Mouse (Mus musculus): ENCODE measurements at regions not wholly inside any gene's neighbourhood (a gene's known extent, or its start where the extent isn't known, plus 50 kb on each side); places are given as distances from the start of the nearest gene placed in this dataset.
A peak's percentile ranks its signal among the peaks of the same experiment; 100 is the strongest.

GRCm38 (mm10) chr10:24380478-24381273 lies 157.4 kb downstream of the Moxd1 start:
- Histone ChIP-seq H3K4me3 (no peak overlapping the region), H3K27me3 (ENCODE audit: control insufficient read depth, insufficient read depth, insufficient read length) (no peaks in the 10 kb centered on the region), H3K36me3 (ENCODE audit: control insufficient read depth, insufficient read depth) (no peaks in the 10 kb centered on the region), H3K79me2 (ENCODE audit: control insufficient read depth, insufficient read depth) (no peaks in the 10 kb centered on the region), H3K4me2 (ENCODE audit: low read depth) (no peak overlapping the region), H3ac (ENCODE audit: control insufficient read depth, insufficient read length) (no peak overlapping the region)
- TF ChIP-seq POLR2AphosphoS2 (IDR thresholded peaks at IDR 0.05; ENCODE audit: insufficient read length, low read depth) (no peak), MYOD1 (IDR thresholded peaks at IDR 0.05; ENCODE audit: control insufficient read depth in 1 of 3, insufficient read length in 2 of 3, low read depth in 2 of 3) (no peak), TCF3 (IDR thresholded peaks at IDR 0.05; ENCODE audit: insufficient read length, low read depth) (no peak), USF1 (IDR thresholded peaks at IDR 0.05; ENCODE audit: low read depth) (no peak), TCF12 (IDR thresholded peaks at IDR 0.05; ENCODE audit: insufficient read depth, poor library complexity, severe bottlenecking) (no peak)

- H3K27me3 ChIP-seq (ENCODE audit: control insufficient read depth, insufficient read depth, insufficient read length), result no peaks in the 10 kb centered on the region
- no peaks in the 10 kb centered on the region for H3K79me2 ChIP-seq (ENCODE audit: control insufficient read depth, insufficient read depth)
- TF ChIP-seq MYOD1 (IDR thresholded peaks at IDR 0.05; ENCODE audit: control insufficient read depth in 1 of 3, insufficient read length in 2 of 3, low read depth in 2 of 3) (no peak), MAX (IDR thresholded peaks at IDR 0.05; ENCODE audit: low read depth) (no peak), POLR2AphosphoS2 (IDR thresholded peaks at IDR 0.05; ENCODE audit: insufficient read length, low read depth) (no peak), POLR2A (IDR thresholded peaks at IDR 0.05; ENCODE audit: insufficient read length, low read depth) (no peak), TCF3 (IDR thresholded peaks at IDR 0.05; ENCODE audit: insufficient read length, low read depth) (no peak), CEBPB (IDR thresholded peaks at IDR 0.05; ENCODE audit: insufficient read depth, poor library complexity, severe bottlenecking) (no peak), REST (IDR thresholded peaks at IDR 0.05; ENCODE audit: insufficient read depth, insufficient read length) (no peak), E2F4 (IDR thresholded peaks at IDR 0.05; ENCODE audit: insufficient read depth) (no peak), SRF (IDR thresholded peaks at IDR 0.05; ENCODE audit: control insufficient read depth, insufficient read length, low read depth) (no peak), TCF12 (IDR thresholded peaks at IDR 0.05; ENCODE audit: insufficient read depth, poor library complexity, severe bottlenecking) (no peak), USF1 (IDR thresholded peaks at IDR 0.05; ENCODE audit: low read depth) (no peak), MYOG (IDR thresholded peaks at IDR 0.05; ENCODE audit: control insufficient read depth in 1 of 3, insufficient read depth in 1 of 3, insufficient read length in 2 of 3, low read depth in 2 of 3) (no peak)
- H3ac ChIP-seq (ENCODE audit: control insufficient read depth, insufficient read length), result no peak overlapping the region
- no peaks in the 10 kb centered on the region for H3K36me3 ChIP-seq (ENCODE audit: control insufficient read depth, insufficient read depth)
- no peak overlapping the region for H3K4me2 ChIP-seq (ENCODE audit: low read depth)
- H3K4me3 ChIP-seq, result no peak overlapping the region
These were observed 158.6 kb downstream of the Moxd1 start for GRCm38 (mm10) chr10:24381917-24382316.

- TF ChIP-seq E2F4 (IDR thresholded peaks at IDR 0.05; ENCODE audit: insufficient read depth) (no peak), MYOG (IDR thresholded peaks at IDR 0.05; ENCODE audit: control insufficient read depth in 1 of 3, insufficient read depth in 1 of 3, insufficient read length in 2 of 3, low read depth in 2 of 3) (no peak), REST (IDR thresholded peaks at IDR 0.05; ENCODE audit: insufficient read depth, insufficient read length) (no peak), USF1 (IDR thresholded peaks at IDR 0.05; ENCODE audit: low read depth) (no peak), SRF (IDR thresholded peaks at IDR 0.05; ENCODE audit: control insufficient read depth, insufficient read length, low read depth) (no peak), MAX (IDR thresholded peaks at IDR 0.05; ENCODE audit: low read depth) (no peak), POLR2AphosphoS2 (IDR thresholded peaks at IDR 0.05; ENCODE audit: insufficient read length, low read depth) (no peak), POLR2A (IDR thresholded peaks at IDR 0.05; ENCODE audit: insufficient read length, low read depth) (no peak), MYOD1 (IDR thresholded peaks at IDR 0.05; ENCODE audit: control insufficient read depth in 1 of 3, insufficient read length in 2 of 3, low read depth in 2 of 3) (no peak), TCF3 (IDR thresholded peaks at IDR 0.05; ENCODE audit: insufficient read length, low read depth) (no peak), CEBPB (IDR thresholded peaks at IDR 0.05; ENCODE audit: insufficient read depth, poor library complexity, severe bottlenecking) (no peak), TCF12 (IDR thresholded peaks at IDR 0.05; ENCODE audit: insufficient read depth, poor library complexity, severe bottlenecking) (no peak)
- Histone ChIP-seq H3K36me3 (ENCODE audit: control insufficient read depth, insufficient read depth) (no peaks in the 10 kb centered on the region), H3K4me2 (ENCODE audit: low read depth) (no peak overlapping the region), H3K27me3 (ENCODE audit: control insufficient read depth, insufficient read depth, insufficient read length) (no peaks in the 10 kb centered on the region), H3K4me3 (no peak overlapping the region), H3ac (ENCODE audit: control insufficient read depth, insufficient read length) (no peak overlapping the region), H3K79me2 (ENCODE audit: control insufficient read depth, insufficient read depth) (no peaks in the 10 kb centered on the region)
These were observed 160.7 kb downstream of the Moxd1 start for GRCm38 (mm10) chr10:24384061-24384460.

- no peak overlapping the region for H3ac ChIP-seq (ENCODE audit: control insufficient read depth, insufficient read length)
- TF ChIP-seq E2F4 (IDR thresholded peaks at IDR 0.05; ENCODE audit: insufficient read depth) (no peak), MYOG (IDR thresholded peaks at IDR 0.05; ENCODE audit: control insufficient read depth in 1 of 3, insufficient read depth in 1 of 3, insufficient read length in 2 of 3, low read depth in 2 of 3) (peak in 1 of 3 experiments; percentile 29), CEBPB (IDR thresholded peaks at IDR 0.05; ENCODE audit: insufficient read depth, poor library complexity, severe bottlenecking) (0 out of 2 replicates have a peak, but pooled peaks have one; percentile 12), MYOD1 (IDR thresholded peaks at IDR 0.05; ENCODE audit: control insufficient read depth in 1 of 3, insufficient read length in 2 of 3, low read depth in 2 of 3) (peak in 1 of 3 experiments; percentile 53), SRF (IDR thresholded peaks at IDR 0.05; ENCODE audit: control insufficient read depth, insufficient read length, low read depth) (no peak)
- peak overlapping the region; percentile 15 for H3K4me2 ChIP-seq (ENCODE audit: low read depth)
- no peaks in the 10 kb centered on the region for H3K79me2 ChIP-seq (ENCODE audit: control insufficient read depth, insufficient read depth)
- no peaks in the 10 kb centered on the region for H3K36me3 ChIP-seq (ENCODE audit: control insufficient read depth, insufficient read depth)
- no peaks in the 10 kb centered on the region for H3K27me3 ChIP-seq (ENCODE audit: control insufficient read depth, insufficient read depth, insufficient read length)
- H3K4me3 ChIP-seq, result no peak overlapping the region
These were observed 164.9 kb downstream of the Moxd1 start for GRCm38 (mm10) chr10:24388229-24388628.

DNA sequence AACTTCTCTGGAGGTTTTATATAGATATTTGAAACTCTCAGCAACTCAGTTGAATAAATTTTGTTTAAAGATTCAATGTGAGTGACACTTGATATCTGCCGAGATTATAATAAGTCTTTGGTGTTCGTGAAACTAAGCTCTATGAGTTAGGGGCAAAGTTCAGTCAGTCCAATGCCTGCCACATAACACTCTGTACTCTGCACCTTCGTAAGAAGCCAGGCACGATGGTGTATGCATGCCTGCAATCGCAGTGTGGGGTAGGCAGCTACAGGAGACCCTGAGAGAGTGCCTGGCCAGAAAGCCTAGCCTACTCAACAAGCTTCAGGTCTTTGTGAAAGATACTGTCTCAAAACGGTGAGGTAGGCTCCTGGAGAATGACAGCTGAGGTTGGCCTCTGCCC lies 167.7 kb downstream of the Moxd1 start:
- Histone ChIP-seq H3K4me2 (ENCODE audit: low read depth) (no peak overlapping the region), H3K27me3 (ENCODE audit: control insufficient read depth, insufficient read depth, insufficient read length) (no peaks in the 10 kb centered on the region), H3K36me3 (ENCODE audit: control insufficient read depth, insufficient read depth) (no peaks in the 10 kb centered on the region), H3K4me3 (no peak overlapping the region), H3K79me2 (ENCODE audit: control insufficient read depth, insufficient read depth) (no peaks in the 10 kb centered on the region), H3ac (ENCODE audit: control insufficient read depth, insufficient read length) (no peak overlapping the region)
- TF ChIP-seq TCF12 (IDR thresholded peaks at IDR 0.05; ENCODE audit: insufficient read depth, poor library complexity, severe bottlenecking) (no peak), MYOD1 (IDR thresholded peaks at IDR 0.05; ENCODE audit: control insufficient read depth in 1 of 3, insufficient read length in 2 of 3, low read depth in 2 of 3) (no peak), TCF3 (IDR thresholded peaks at IDR 0.05; ENCODE audit: insufficient read length, low read depth) (no peak), POLR2AphosphoS2 (IDR thresholded peaks at IDR 0.05; ENCODE audit: insufficient read length, low read depth) (no peak), MAX (IDR thresholded peaks at IDR 0.05; ENCODE audit: low read depth) (no peak), POLR2A (IDR thresholded peaks at IDR 0.05; ENCODE audit: insufficient read length, low read depth) (no peak), E2F4 (IDR thresholded peaks at IDR 0.05; ENCODE audit: insufficient read depth) (no peak), CEBPB (IDR thresholded peaks at IDR 0.05; ENCODE audit: insufficient read depth, poor library complexity, severe bottlenecking) (no peak), USF1 (IDR thresholded peaks at IDR 0.05; ENCODE audit: low read depth) (no peak), SRF (IDR thresholded peaks at IDR 0.05; ENCODE audit: control insufficient read depth, insufficient read length, low read depth) (no peak), MYOG (IDR thresholded peaks at IDR 0.05; ENCODE audit: control insufficient read depth in 1 of 3, insufficient read depth in 1 of 3, insufficient read length in 2 of 3, low read depth in 2 of 3) (no peak), REST (IDR thresholded peaks at IDR 0.05; ENCODE audit: insufficient read depth, insufficient read length) (no peak)
